Mouse (Mus musculus) forebrain, embryonic 16.5 days (tissue): Measurements from ENCODE around the gene Fli1. TPM values are rescaled to one million over a fixed set of nuclear protein-coding genes. Genes with fewer than 3 reads are reported as not detected.
A peak's percentile ranks its signal among the peaks of the same experiment; 100 is the strongest.

Experiments used
- ATAC-seq: fragments of 200-750 bp; cut with Nextera tagmentation; 2 replicates; pipeline ENCODE4 v1.8.0; 2017; ENCODE audit warnings: mild to moderate bottlenecking, moderate library complexity
- H3K27ac ChIP-seq: fragments of 300-500 bp; sonication (generic); 2 replicates; pipeline ENCODE4 v1.5.1; 2014; ENCODE audit warnings: low read length, control low read depth
- H3K27me3 ChIP-seq: fragments of 300-500 bp; sonication (generic); replicated peaks from 2 replicates; pipeline ENCODE4 v1.6.1; 2014; ENCODE audit warnings: low read length; ENCODE audit not compliant: control insufficient read depth, insufficient read depth
- H3K36me3 ChIP-seq: fragments of 300-500 bp; sonication (generic); 2 replicates; pipeline ENCODE4 v1.6.1; 2014; ENCODE audit not compliant: control insufficient read depth, insufficient read depth
- H3K4me1 ChIP-seq: fragments of 300-500 bp; sonication (generic); replicated peaks from 2 replicates; pipeline ENCODE4 v1.6.1; 2014; ENCODE audit warnings: low read length; ENCODE audit not compliant: control insufficient read depth, insufficient read depth
- H3K4me2 ChIP-seq: fragments of 300-500 bp; sonication (generic); 2 replicates; pipeline ENCODE4 v1.6.1; 2014; ENCODE audit warnings: mild to moderate bottlenecking, low read length, control low read depth
- H3K4me3 ChIP-seq: fragments of 300-500 bp; sonication (generic); replicated peaks from 2 replicates; pipeline ENCODE4 v1.5.1; 2014; ENCODE audit warnings: mild to moderate bottlenecking, low read length, control low read depth
- H3K9ac ChIP-seq: fragments of 300-500 bp; sonication (generic); replicated peaks from 2 replicates; pipeline ENCODE4 v1.6.1; 2014; ENCODE audit warnings: low read depth, low read length, control low read depth
- H3K9me3 ChIP-seq: fragments of 300-500 bp; sonication (generic); 2 replicates; pipeline ENCODE4 v1.6.1; 2016; ENCODE audit warnings: low read length; ENCODE audit not compliant: control insufficient read depth
- WGBS: fragments of 180-500 bp; shearing (Covaris S2); extraction: QIAGEN DNeasy Blood & Tissue Kit; methylation state at CpG from one replicate; pipeline ENCODE4 v1.1.7; 2014; 5-methylcytosine and 5-hydroxymethylcytosine counted together
- polyA plus RNA-seq: library from polyadenylated mRNA; unstranded; fragments of >200 nt; fragmentation: Nextera tagmentation; extraction: Ambion mirVana; gene quantifications from 2 replicates; pipeline ENCODE4 v1.2.1, GENCODE M21; 2015

Gene Fli1
- polyA plus RNA-seq, 1 experiment from 2014 or later: 7.3 TPM

DNA sequence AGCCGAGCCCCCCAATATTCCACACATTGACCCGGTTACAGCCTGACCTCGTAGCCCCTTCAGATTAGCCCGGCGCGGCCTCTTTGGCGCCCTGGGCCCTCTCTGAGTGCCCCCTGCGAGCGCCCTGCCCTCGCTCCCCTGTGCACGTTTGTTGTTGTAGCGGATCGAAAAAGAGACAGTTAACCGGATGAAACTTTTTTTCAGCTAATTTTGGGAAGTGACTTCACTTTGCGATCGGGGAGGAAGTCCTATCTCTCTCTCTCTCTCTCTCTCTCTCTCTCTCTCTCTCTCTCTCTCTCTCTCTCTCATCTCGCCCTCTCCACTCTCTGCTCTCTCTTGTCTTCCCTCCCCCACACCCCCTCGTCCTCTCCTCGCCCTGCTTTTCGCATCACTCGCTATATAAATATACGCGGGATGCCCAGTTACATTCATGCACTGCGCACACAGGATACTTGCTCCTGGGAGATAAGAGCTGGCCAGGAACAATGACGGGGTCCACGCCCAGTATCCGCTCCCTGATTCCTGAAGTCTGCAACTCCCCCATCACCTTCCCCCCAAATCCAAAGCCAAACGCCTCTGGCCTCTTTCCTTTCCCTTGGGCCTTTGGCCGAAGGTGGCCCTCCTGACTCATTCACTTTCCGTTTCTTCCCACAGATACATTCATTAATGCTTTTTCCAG lies 1.3 kb downstream of the Fli1 start:
- Histone ChIP-seq H3K27ac (peak overlapping the region; percentile 10; the same call in 1 of the 2 replicates), H3K36me3 (no peaks in the 10 kb centered on the region), H3K4me3 (peak overlapping the region; percentile 50), H3K9me3 (no peaks in the 10 kb centered on the region), H3K9ac (peak overlapping the region; percentile 59), H3K27me3 (peaks cover 66% of the 10 kb centered on the region), H3K4me1 (peaks cover 43% of the 10 kb centered on the region), H3K4me2 (peak overlapping the region; percentile 92)
- WGBS: 0% methylated on average over 30 of the region's 30 CpGs
- no peak for ATAC-seq

- WGBS: under 1% methylated on average over 67 of the region's 70 CpGs
- H3K27me3 ChIP-seq: peaks cover 58% of the 10 kb centered on the region
- peak overlapping the region; percentile 50 for H3K4me3 ChIP-seq
These were observed 2.0 kb downstream of the Fli1 start for GRCm38 (mm10) chr9:32540406-32541222.

DNA sequence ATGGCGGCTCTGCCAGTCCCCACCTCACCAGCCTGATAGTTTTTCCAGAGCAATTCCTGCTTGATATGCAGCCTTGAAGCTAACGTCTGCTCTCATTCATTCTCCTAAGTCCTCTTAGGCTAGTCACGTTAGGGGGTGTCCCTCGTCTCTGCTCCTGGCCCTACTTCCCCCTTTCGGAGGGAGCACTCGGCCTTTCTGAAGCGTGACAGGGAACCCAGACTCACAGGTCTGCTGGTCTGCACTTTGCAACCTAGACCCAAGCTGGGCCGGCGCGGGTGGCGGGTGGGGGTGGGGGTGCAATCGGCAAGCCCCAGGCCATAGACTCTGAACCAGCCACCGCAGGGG lies 2.6 kb downstream of the Fli1 start:
- no peak; the same call in none of the 2 replicates for ATAC-seq
- WGBS: 3% methylated on average over 13 of the region's 13 CpGs
- Histone ChIP-seq H3K4me1 (peaks cover 38% of the 10 kb centered on the region), H3K36me3 (no peaks in the 10 kb centered on the region), H3K9me3 (no peaks in the 10 kb centered on the region), H3K4me2 (peak overlapping the region; percentile 92), H3K9ac (peak overlapping the region; percentile 59), H3K27ac (no peak overlapping the region), H3K4me3 (peak overlapping the region; percentile 50), H3K27me3 (peaks cover 52% of the 10 kb centered on the region)

More at GRCm38 (mm10) chr9:32540406-32541222, 2.0 kb downstream of the Fli1 start:
- Histone ChIP-seq H3K9me3 (no peaks in the 10 kb centered on the region), H3K4me1 (peaks cover 43% of the 10 kb centered on the region), H3K9ac (peak overlapping the region; percentile 59), H3K36me3 (no peaks in the 10 kb centered on the region), H3K27ac (peak overlapping the region; percentile 23), H3K4me2 (peak overlapping the region; percentile 92)
- ATAC-seq: peak; percentile 44

DNA sequence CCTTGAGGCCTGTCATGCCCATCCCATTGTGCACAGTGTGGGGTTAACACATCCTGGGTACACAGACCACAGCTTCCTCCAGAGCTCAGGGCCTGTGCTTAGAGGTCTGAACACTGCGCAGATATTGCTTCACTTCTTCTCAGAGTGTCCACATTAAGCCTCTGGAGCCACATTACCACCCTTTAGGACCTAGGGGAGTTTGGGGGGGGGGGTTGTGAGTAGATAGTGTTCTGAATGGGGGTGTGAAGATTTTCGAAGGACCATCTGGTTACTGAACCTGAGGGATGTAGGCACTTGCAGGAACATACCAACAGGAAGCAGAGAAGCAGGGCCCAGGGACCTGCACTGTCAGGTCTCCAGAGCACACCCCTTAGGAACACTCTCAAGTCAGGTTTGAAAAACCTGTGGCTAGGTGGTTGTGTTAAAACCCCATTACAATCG lies 3.3 kb downstream of the Fli1 start:
- ATAC-seq: no peak; the same call in 1 of the 2 replicates
- WGBS: 46% methylated on average over 3 of the region's 3 CpGs

GRCm38 (mm10) chr9:32538124-32538523 lies 4.5 kb downstream of the Fli1 start:
- WGBS: 84% methylated on average over 5 of the region's 5 CpGs

More for the DNA sequence above, 3.3 kb downstream of the Fli1 start:
- H3K4me1 ChIP-seq: peaks cover 34% of the 10 kb centered on the region
- peaks cover 45% of the 10 kb centered on the region for H3K27me3 ChIP-seq
- no peak overlapping the region for H3K4me2 ChIP-seq
- H3K4me3 ChIP-seq: no peak overlapping the region
- no peaks in the 10 kb centered on the region for H3K9me3 ChIP-seq
- H3K27ac ChIP-seq: no peak overlapping the region
- H3K9ac ChIP-seq: no peak overlapping the region
- H3K36me3 ChIP-seq: no peaks in the 10 kb centered on the region

GRCm38 (mm10) chr9:32537706-32538105 lies 5.0 kb downstream of the Fli1 start:
- ATAC-seq: no peak

More at GRCm38 (mm10) chr9:32538124-32538523, 4.5 kb downstream of the Fli1 start:
- Histone ChIP-seq H3K4me1 (peaks cover 31% of the 10 kb centered on the region), H3K4me3 (no peak overlapping the region), H3K27ac (no peak overlapping the region), H3K9me3 (no peaks in the 10 kb centered on the region), H3K9ac (no peak overlapping the region), H3K4me2 (no peak overlapping the region), H3K36me3 (no peaks in the 10 kb centered on the region), H3K27me3 (peaks cover 33% of the 10 kb centered on the region)
- ATAC-seq: no peak

DNA sequence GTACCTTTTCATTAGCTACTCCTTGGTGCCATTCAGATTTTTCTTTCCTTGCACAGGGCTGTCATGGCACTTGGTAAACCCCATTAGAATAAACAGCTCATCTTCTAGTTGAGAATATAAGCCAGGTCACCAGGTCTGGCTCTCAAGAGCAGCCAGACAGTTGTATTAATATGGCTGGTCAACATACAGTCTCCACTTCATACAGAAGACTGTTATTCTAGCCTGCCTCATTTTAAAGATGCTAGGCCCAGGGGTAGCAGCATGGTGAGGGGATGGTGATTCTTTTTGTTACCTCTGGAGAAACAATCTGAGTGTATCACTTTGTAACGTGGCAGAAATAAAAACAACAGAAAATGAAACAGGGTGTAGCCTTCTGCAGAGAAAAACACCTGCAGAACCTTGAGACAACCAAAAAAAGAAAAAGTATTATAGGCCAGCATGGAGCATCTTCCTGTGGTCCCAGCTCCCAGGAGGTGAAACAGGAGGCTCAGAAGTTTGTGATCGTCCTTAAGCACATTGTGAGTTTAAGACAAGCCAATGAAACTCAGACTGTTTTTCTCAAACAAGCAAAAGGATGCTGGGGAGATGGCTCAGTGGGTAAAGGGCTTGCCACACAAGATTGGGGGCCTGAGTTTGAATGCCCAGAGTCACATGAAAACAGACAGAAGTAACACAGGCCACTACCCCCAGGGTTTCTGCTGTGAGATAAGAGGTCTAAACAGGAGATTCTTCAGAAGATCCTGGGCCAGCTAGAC lies 7.3 kb downstream of the Fli1 start:
- ATAC-seq: no peak
- peaks cover 20% of the 10 kb centered on the region for H3K27me3 ChIP-seq
- H3K27ac ChIP-seq: no peak overlapping the region
- no peak overlapping the region for H3K9ac ChIP-seq
- 61% methylated on average over 2 of the region's 2 CpGs for whole genome bisulfite sequencing
- no peak overlapping the region for H3K4me2 ChIP-seq
- no peaks in the 10 kb centered on the region for H3K36me3 ChIP-seq
- H3K4me3 ChIP-seq: no peak overlapping the region
- peaks cover 5% of the 10 kb centered on the region for H3K4me1 ChIP-seq
- no peaks in the 10 kb centered on the region for H3K9me3 ChIP-seq

More at GRCm38 (mm10) chr9:32537706-32538105, 5.0 kb downstream of the Fli1 start:
- Histone ChIP-seq H3K9ac (no peak overlapping the region), H3K27ac (no peak overlapping the region), H3K36me3 (no peaks in the 10 kb centered on the region), H3K4me1 (peaks cover 26% of the 10 kb centered on the region), H3K27me3 (peaks cover 29% of the 10 kb centered on the region), H3K4me3 (no peak overlapping the region), H3K4me2 (no peak overlapping the region), H3K9me3 (no peaks in the 10 kb centered on the region)
- 81% methylated on average over 6 of the region's 6 CpGs for WGBS

DNA sequence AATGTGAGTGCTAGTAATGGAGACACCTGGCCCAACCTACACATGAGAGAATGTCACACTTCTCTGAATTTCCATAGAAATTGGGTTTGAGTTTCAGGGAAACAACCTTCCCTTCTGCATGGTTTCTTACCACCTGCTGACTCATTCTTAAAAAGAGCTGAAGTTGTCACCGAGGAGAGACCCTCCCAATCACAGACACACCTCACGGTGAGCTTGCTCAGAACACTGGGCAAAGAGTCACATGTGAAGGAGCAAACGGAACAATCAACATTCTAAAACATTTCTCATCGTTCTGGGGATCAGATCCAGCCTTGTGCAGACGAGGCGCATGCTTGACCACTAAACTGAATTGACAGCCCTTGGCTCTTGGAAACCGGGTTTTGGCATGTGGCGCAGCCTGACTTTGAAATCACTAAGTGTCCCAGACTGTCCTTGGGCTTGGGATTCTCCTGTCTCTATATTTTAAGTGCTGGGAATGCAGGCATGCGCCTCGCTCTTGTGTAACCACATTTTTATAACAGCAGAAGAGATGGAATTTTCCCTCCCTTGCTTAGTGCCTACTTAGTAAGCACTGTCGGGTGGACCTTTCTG lies 8.5 kb downstream of the Fli1 start:
- 81% methylated on average over 11 of the region's 11 CpGs for WGBS
- Histone ChIP-seq H3K9ac (no peak overlapping the region), H3K4me3 (no peak overlapping the region), H3K36me3 (no peaks in the 10 kb centered on the region), H3K4me1 (no peaks in the 10 kb centered on the region), H3K27ac (no peak overlapping the region), H3K4me2 (no peak overlapping the region), H3K27me3 (peaks cover 11% of the 10 kb centered on the region), H3K9me3 (no peaks in the 10 kb centered on the region)
- ATAC-seq: no peak
